Mouse (Mus musculus) G1E (cell line): ENCODE data around the gene Trpm5.

Source experiments
- CTCF ChIP-seq: IDR thresholded peaks from 2 replicates; pipeline ENCODE4 v1.5.1; 2012; ENCODE audit warnings: low read depth, low read length, inconsistent platforms, mixed read lengths
- GATA2 ChIP-seq: IDR thresholded peaks from 2 replicates; pipeline ENCODE4 v1.6.1; 2012; ENCODE audit warnings: low read depth, low read length, inconsistent platforms, borderline replicate concordance
- POLR2AphosphoS5 ChIP-seq: IDR thresholded peaks from 2 replicates; pipeline ENCODE4 v1.6.1; 2012; ENCODE audit warnings: low read depth, low read length, inconsistent platforms; ENCODE audit not compliant: insufficient replicate concordance
- TAL1 ChIP-seq: conservative IDR thresholded peaks from 2 replicates; pipeline ENCODE4 v1.6.1; 2012; ENCODE audit warnings: low read depth, low read length, inconsistent platforms, mixed read lengths

GRCm38 (mm10) chr7:143020040-143020439 is 74.4 kb downstream of the Trpm5 start:
- TF ChIP-seq CTCF, result no peak
- TF ChIP-seq GATA2, result no peak
- peak; percentile 80; the same call in 1 of the 2 replicates for TF ChIP-seq POLR2AphosphoS5
- TF ChIP-seq TAL1, result no peak
